Mouse (Mus musculus) kidney, postnatal 4 days (tissue): ENCODE measurements around the gene Scyl2.

Source experiments
- DNase-seq, 2 experiments: peaks; one replicate each; pipeline ENCODE4 v3.0.0; 2021; ENCODE audit warnings: mixed read lengths in 2 of 2

Gene Scyl2

DNA sequence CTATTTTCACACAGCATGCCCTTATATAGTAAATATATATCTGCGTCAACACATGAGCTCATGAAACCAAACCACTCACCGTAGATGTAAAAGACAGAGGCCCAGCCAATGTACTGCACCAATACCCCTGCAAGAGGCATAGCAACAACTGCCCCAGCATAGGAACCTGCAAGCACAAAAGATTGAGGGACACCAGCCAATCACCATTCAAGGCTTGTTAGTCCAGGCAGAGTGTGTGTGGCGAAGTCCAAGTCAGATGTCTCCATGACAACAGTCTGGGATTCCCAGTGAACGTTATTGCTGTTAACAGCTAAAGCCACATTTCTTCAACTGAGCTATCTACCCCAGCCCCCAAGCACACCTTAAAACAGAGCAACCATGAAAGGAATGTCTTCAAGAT lies 93.3 kb downstream of the Scyl2 start:
- DNase-seq: no peak

DNA sequence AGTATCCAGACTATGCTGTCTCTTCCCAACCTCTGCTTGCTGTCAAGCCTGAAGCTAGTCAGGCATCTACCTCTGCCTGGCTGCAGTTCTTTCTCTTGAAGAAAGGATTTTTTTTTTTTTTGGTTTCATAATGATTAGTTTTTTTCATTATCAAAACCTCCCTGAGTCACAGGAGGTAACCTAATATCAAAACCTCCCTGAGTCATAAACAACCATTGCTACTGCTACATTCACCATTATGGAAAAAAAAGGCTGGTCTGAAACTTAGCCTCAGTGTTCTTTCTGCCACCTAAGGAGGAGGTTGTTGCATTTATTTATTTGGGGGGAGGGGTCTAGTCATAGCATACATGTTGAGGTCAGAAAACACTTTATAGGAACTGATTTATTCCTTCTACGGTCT lies 96.2 kb downstream of the Scyl2 start:
- DNase-seq: no peak
